Mouse (Mus musculus) forebrain, postnatal 0 days (tissue): Measurements from ENCODE around the gene Hc. TPM values are rescaled to one million over a fixed set of nuclear protein-coding genes. Genes with fewer than 3 reads are reported as not detected.

Experiments used
- ATAC-seq: fragments of 200-750 bp; cut with Nextera tagmentation; 2 replicates; pipeline ENCODE4 v1.8.0; 2017; ENCODE audit warnings: mild to moderate bottlenecking, moderate library complexity
- DNase-seq: peaks from one replicate; pipeline ENCODE4 v3.0.0-alpha.2; 2015
- H3K27ac ChIP-seq: fragments of 300-500 bp; sonication (generic); 2 replicates; pipeline ENCODE4 v1.5.1; 2014; ENCODE audit warnings: low read depth, mild to moderate bottlenecking, antibody characterized with exemption, low read length, moderate library complexity, mixed read lengths
- H3K27me3 ChIP-seq: fragments of 300-500 bp; sonication (generic); 2 replicates; pipeline ENCODE4 v1.6.1; 2014; ENCODE audit warnings: mild to moderate bottlenecking, low read length, mixed read lengths; ENCODE audit not compliant: insufficient read depth
- H3K36me3 ChIP-seq: fragments of 300-500 bp; sonication (generic); 2 replicates; pipeline ENCODE4 v1.6.1; 2014; ENCODE audit warnings: mild to moderate bottlenecking, moderate library complexity; ENCODE audit not compliant: insufficient read depth
- H3K4me1 ChIP-seq: fragments of 300-500 bp; sonication (generic); 2 replicates; pipeline ENCODE4 v1.6.1; 2014; ENCODE audit warnings: antibody characterized with exemption; ENCODE audit not compliant: insufficient read depth
- H3K4me2 ChIP-seq: fragments of 300-500 bp; sonication (generic); 2 replicates; pipeline ENCODE4 v1.6.1; 2014; ENCODE audit warnings: low read depth, mild to moderate bottlenecking, moderate library complexity
- H3K4me3 ChIP-seq: fragments of 300-500 bp; sonication (generic); 2 replicates; pipeline ENCODE4 v1.5.1; 2014; ENCODE audit warnings: low read depth, low read length, mixed read lengths
- H3K9ac ChIP-seq: fragments of 300-500 bp; sonication (generic); 2 replicates; pipeline ENCODE4 v1.6.1; 2014; ENCODE audit warnings: mild to moderate bottlenecking
- H3K9me3 ChIP-seq: fragments of 300-500 bp; sonication (generic); 2 replicates; pipeline ENCODE4 v1.6.1; 2016; ENCODE audit warnings: low read length
- CTCF ChIP-seq: sonication (generic); IDR thresholded peaks from 2 replicates; pipeline ENCODE4 v1.5.1; 2016; ENCODE audit warnings: antibody characterized with exemption, control low read depth, low read depth
- WGBS: fragments of 180-500 bp; shearing (Covaris S2); extraction: QIAGEN DNeasy Blood & Tissue Kit; methylation state at CpG from one replicate; pipeline ENCODE4 v1.1.7; 2014; 5-methylcytosine and 5-hydroxymethylcytosine counted together
- polyA plus RNA-seq: library from polyadenylated mRNA; unstranded; fragments of >200 nt; fragmentation: Nextera tagmentation; extraction: Ambion mirVana; gene quantifications from 2 replicates; pipeline ENCODE4 v1.2.1, GENCODE M21; 2015
- total RNA-seq: library from RNA; depleted of rRNA; stranded (reverse); fragments of >200 nt; gene quantifications from 2 replicates; pipeline ENCODE4 v1.2.3, GENCODE M21; 2014

The Hc gene
- total and polyA plus RNA-seq, 2 experiments from 2014 or later, result 1.1 to 1.3 TPM

DNA sequence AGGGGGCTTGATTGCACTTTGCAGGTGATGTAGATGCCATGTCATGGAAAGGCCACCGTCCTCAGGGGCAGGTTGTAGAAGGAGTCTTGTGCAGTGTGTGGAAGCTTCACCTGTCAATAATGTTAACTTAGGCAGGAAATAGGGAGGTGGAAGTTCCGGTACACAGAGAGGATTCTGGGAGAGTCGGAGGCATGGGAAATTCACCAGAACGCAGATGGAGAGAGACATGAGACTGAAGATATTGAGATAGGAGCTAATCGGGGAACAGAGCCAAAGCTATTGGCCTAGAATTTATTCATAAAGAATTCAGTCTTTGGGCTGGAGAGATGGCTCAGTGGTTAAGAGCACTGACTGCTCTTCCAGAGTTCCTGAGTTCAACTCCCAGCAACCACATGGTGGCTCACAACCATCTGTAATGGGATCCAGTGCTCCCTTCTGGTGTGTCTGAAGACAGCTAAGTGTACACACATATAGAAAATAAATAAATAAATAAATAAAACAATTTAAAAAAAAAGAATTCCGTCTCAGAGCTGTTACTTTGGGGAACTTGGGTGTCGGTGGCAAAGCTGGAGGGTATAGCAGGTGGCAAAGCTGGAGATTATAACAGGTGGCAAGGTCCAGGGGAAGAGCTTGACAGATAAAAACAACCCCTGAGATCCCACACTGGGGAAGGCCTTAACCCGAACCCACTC lies 94.8 kb downstream of the Hc start:
- H3K9me3 ChIP-seq, result no peaks in the 10 kb centered on the region
- no peak for TF ChIP-seq CTCF
- H3K36me3 ChIP-seq, result no peaks in the 10 kb centered on the region
- ATAC-seq (no peak), DNase-seq (no peak)
- H3K4me3 ChIP-seq, result no peak overlapping the region
- H3K9ac ChIP-seq, result no peak overlapping the region
- H3K27me3 ChIP-seq, result no peaks in the 10 kb centered on the region
- H3K4me2 ChIP-seq, result no peak overlapping the region
- WGBS, result 91% methylated on average over 8 of the region's 8 CpGs
- no peaks in the 10 kb centered on the region for H3K4me1 ChIP-seq
- no peak overlapping the region for H3K27ac ChIP-seq

DNA sequence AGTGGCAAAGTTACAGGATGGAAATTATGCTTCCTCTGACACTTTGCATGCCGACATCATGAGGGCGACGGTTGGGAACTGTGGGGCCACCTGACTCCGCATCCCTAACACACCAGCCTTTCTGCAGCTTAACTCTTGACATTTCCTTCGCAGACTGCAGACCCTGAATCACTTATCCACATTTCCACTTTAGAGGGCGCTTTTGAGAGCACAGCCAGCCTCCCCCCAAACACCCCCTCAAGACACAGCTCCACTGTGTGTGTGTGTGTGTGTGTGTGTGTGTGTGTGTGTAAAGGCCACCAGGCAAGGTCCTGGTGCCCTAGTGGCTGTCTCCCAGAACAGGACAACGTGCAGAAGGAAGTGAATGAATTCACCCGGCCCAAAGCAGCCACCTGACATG lies 95.4 kb downstream of the Hc start:
- WGBS, result 67% methylated on average over 8 of the region's 8 CpGs
- H3K4me3 ChIP-seq, result no peak overlapping the region
- ATAC-seq, result peak; percentile 12; the same call in 1 of the 2 replicates

DNA sequence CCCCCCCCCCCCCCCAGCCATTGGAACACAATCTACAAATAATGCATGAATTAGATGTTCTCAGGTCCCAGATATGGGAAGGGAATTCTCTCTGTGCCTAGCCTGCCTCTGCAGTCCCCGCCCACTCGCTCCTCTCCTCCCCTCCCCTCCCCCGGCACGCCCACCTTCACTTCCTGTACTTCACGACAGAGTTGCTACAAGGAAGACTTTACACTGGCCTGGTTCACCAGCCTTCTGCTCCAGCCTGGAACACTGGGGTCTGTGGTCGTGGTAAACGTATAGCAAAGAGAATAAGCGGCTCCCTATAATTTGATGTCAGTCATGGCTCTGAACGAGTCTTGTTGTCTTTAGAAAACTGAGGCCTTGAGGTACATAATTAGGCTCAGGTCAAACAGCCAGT lies 95.9 kb downstream of the Hc start:
- H3K9me3 ChIP-seq, result no peaks in the 10 kb centered on the region
- H3K4me3 ChIP-seq, result no peak overlapping the region
- H3K4me1 ChIP-seq, result no peaks in the 10 kb centered on the region
- WGBS, result 41% methylated on average over 9 of the region's 9 CpGs
- no peak overlapping the region for H3K9ac ChIP-seq
- no peak for ATAC-seq
- H3K4me2 ChIP-seq, result no peak overlapping the region
- no peak for DNase-seq
- no peaks in the 10 kb centered on the region for H3K27me3 ChIP-seq
- H3K36me3 ChIP-seq, result no peaks in the 10 kb centered on the region
- no peak overlapping the region for H3K27ac ChIP-seq
- TF ChIP-seq CTCF, result no peak

More for the DNA sequence above, 95.4 kb downstream of the Hc start:
- DNase-seq, result no peak
- Histone ChIP-seq H3K9ac (no peak overlapping the region), H3K27ac (no peak overlapping the region), H3K4me2 (no peak overlapping the region), H3K9me3 (no peaks in the 10 kb centered on the region), H3K36me3 (no peaks in the 10 kb centered on the region), H3K27me3 (no peaks in the 10 kb centered on the region), H3K4me1 (no peaks in the 10 kb centered on the region)
- TF ChIP-seq CTCF, result no peak; the same call in 1 of the 2 replicates

DNA sequence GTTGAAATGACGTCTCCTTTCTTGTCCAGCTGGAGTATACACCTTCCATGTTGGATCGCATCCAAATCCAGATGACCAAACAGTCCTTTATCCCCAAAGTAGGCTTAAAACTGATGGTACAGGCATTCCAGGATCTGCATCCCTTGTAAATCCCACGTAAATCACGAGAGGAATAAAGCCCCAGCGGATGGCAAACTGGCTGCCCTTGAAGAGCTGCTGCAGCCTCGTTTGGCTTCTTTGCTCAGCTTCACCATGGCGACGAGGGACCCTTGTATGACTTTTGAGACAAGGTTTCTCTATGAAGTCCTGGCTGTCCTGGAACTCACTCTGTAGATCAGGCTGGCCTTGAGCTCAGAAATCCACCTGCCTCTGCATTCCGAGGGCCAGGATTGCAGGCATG lies 96.6 kb downstream of the Hc start:
- TF ChIP-seq CTCF, result no peak
- no peak overlapping the region for H3K4me2 ChIP-seq
- H3K27ac ChIP-seq, result no peak overlapping the region
- no peaks in the 10 kb centered on the region for H3K27me3 ChIP-seq
- 64% methylated on average over 9 of the region's 9 CpGs for WGBS
- DNase-seq (no peak), ATAC-seq (no peak)
- H3K9ac ChIP-seq, result no peak overlapping the region
- H3K4me1 ChIP-seq, result no peaks in the 10 kb centered on the region
- H3K9me3 ChIP-seq, result no peaks in the 10 kb centered on the region
- no peaks in the 10 kb centered on the region for H3K36me3 ChIP-seq
- no peak overlapping the region for H3K4me3 ChIP-seq

DNA sequence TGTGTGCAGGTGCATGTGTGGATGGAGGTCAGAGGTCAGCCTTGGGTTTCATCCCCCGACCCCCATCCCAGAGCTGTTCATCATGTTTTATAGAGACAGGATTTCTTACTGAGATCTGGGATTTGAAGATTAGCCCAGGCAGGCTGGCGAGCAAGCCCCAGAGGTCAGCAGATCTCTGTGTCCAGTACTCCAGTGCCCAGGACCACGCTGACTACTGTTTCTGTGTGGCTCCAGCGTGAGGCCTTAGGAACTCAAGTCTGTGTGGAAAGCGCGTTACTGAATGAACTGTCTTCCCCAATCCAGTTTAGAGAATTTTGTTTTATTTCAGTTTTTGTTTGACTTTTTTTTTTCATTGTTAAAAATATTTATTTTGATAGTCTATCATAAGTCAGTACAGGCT lies 97.0 kb downstream of the Hc start:
- Histone ChIP-seq H3K27me3 (no peaks in the 10 kb centered on the region), H3K27ac (no peak overlapping the region), H3K4me3 (no peak overlapping the region), H3K36me3 (no peaks in the 10 kb centered on the region), H3K4me1 (no peaks in the 10 kb centered on the region), H3K9me3 (no peaks in the 10 kb centered on the region), H3K9ac (no peak overlapping the region), H3K4me2 (no peak overlapping the region)
- 88% methylated on average over 6 of the region's 6 CpGs for WGBS
- no peak for TF ChIP-seq CTCF
- DNase-seq (no peak), ATAC-seq (no peak)

DNA sequence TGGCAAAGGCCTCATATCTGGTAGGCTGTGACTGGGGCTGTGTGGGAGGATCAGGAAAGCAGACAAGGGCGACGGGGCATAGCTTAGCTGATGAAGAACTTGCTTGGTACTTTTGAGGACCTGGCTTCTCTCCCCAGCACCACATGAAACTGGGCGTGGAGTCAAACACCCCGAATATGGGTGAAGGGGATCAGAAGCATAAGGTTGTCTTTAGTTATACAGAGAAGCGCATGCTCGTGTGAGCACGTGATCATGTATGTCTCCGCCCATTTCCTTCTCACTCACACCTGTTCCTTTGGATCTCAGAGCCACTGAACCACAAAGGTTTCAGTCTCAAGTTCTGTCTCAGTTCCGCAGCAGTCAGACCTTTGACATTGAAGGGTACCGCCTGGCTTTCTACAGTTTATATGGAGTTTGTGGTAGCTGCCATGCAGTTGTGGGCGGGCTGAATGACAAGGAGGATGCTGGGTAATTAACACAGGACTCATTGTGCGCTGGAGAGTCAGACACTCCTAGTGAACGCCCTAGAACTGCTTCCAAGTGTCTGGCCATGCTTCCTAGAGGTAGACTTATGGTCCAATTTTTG lies 97.8 kb downstream of the Hc start:
- Histone ChIP-seq H3K4me2 (no peak overlapping the region), H3K4me1 (no peaks in the 10 kb centered on the region), H3K9ac (no peak overlapping the region), H3K4me3 (no peak overlapping the region), H3K27ac (no peak overlapping the region), H3K36me3 (no peaks in the 10 kb centered on the region), H3K9me3 (no peaks in the 10 kb centered on the region), H3K27me3 (no peaks in the 10 kb centered on the region)
- TF ChIP-seq CTCF, result no peak
- 84% methylated on average over 13 of the region's 13 CpGs for WGBS
- DNase-seq (no peak), ATAC-seq (no peak)

DNA sequence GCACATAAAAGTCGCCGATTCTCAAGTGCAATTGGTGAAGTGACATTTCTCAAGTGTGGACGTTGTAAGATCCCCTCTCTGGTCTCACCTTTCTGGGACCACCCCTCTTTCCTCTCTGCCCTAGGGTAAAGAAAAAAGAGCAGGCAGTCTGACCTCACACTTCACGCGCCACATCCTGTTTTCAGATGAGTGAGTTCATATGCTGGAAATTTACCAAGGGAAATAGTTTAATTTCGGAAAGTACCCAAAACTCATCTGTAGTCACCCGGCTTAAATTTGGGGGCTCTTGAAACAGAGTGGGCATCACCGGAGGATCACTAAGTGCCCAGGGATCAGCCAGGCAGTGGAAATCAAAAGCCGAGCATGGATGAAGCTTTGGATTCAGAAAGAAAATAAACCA lies 98.3 kb downstream of the Hc start:
- no peaks in the 10 kb centered on the region for H3K27me3 ChIP-seq
- no peak for ATAC-seq
- WGBS, result 90% methylated on average over 9 of the region's 9 CpGs

More for the DNA sequence above, 98.3 kb downstream of the Hc start:
- TF ChIP-seq CTCF, result no peak
- Histone ChIP-seq H3K36me3 (no peaks in the 10 kb centered on the region), H3K4me3 (no peak overlapping the region), H3K4me1 (no peaks in the 10 kb centered on the region), H3K9ac (no peak overlapping the region), H3K27ac (no peak overlapping the region), H3K9me3 (no peaks in the 10 kb centered on the region), H3K4me2 (no peak overlapping the region)
- no peak for DNase-seq
